Mouse (Mus musculus) MN1 (cell line): ENCODE results near the gene Sec61a1.

Experiments used
- DNase-seq: peaks from one replicate; pipeline ENCODE4 v3.0.0-alpha.2; 2016; ENCODE audit warnings: low spot score

Sec61a1 gene

DNA sequence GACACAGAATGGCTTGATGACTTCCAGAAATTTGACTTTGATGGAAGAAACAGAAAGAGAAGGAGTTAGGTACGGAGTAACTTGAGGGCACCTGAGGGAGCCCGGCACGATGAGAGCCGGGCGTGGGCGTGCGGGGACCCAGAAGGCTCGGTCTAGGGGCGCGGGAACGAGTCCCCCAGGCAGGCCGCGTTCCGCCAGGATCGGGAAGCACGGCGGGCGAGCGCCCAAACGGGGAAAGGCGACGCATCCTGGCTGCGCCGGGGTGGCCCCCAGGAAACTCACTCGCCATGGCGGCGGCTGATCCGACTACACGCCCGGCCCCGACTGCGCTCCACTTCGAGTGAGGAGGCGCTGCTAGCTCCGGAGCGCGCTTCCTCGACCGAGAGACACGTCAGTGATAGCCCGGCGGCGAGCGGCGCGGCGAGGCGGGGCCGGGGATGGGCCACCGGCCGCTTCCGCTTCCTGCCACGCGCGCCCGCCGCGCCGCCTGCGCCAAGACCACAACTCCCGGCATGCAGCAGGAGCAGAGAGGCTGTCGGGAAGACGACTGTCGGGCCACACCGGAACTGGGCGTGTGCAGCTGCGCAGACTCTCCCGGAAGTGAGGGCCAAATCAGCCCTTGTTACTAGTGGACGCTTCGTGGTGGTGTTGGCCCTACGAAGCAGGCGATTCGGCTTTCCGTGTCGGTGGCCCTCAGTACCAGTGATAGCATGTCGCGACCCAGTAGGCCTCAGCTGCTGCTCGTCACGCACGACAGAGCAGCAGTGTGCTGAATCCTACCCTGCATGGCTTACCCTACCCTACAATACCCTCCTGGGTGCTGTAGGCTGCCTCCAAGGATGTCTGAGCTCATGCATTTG lies at the start of gene Sec61a1:
TSS of gene Sec61a1 (minus strand) at position 502 of the 860 bp plus-strand sequence.
- DNase-seq: peak; percentile 97

DNA sequence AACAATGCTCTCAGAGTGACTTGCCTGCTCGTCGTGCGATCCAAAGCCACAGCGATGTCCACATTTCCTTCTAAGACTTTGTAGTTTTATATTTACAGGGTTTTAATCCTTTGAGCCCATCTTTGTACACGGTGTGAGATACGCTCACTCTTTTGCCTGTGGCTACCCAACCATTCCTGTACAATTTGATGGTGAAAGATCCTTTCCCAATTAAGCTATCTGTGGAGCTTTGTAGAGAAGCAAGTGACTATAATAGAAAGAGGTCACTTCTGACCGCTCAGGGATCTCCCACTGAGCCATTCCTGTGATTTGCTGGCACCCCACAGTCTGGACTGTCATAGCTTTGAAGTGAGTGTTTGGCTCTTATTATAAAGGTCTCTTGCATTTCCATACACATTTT lies 48.0 kb upstream of the Sec61a1 start:
- DNase-seq: no peak

DNA sequence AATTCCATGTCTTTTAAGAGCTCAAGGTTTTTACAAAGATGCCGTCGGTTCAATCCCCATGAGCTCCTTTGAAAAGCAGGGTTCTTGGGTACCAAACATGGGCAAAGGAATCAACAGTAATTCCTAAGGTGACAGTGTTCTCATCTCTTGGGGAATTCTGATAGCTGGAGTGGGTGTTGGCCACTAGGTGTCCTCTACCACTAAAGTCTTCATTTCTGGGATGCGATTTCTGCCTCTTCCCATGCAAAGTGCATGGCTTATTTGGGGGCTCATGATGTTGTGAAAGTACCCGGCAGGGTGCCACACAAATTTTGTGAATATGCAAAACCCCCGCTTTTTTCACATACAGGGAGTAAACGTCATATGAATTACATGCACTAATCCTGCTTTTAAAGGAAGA lies 46.3 kb upstream of the Sec61a1 start:
- peak; percentile 24 for DNase-seq

DNA sequence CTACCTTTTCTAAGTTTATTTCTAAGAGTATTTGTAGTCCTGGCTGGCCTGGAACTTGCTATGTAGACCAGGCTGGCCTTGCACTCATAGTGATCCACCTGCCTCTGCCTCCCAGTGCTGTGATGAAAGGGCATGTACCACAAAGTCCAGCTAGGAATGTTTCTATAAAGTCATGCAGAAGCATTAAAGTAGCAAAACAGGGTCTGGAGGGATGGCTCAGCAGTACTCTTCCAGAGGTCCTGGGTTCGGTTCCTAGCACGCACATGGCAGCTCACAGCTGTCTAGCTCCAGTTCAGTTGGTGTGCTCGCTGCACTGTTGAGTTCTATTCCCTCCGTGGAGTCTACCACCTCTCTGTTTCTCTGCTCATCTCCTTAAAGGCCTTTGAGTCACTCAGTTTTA lies 41.5 kb upstream of the Sec61a1 start:
- no peak for DNase-seq

DNA sequence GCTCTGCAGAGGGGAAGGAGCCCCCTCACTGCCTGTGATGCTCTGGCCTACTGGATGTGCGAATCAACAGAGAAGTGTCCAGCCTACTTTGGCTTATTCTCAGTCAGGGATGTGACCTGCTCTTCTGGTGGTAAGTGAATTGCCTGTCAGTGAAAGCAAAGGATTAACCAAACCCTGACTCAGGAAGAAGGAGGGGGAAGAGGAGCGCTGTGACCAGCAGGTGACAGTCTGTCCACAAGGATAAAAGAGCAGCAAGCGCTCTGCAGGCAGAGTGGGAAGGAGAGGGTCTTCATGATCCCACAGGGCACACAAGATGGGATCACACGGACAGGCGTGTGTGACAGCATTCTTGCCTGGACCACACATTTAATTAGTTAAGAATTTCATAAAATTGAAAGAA lies 41.0 kb upstream of the Sec61a1 start:
- no peak for DNase-seq

DNA sequence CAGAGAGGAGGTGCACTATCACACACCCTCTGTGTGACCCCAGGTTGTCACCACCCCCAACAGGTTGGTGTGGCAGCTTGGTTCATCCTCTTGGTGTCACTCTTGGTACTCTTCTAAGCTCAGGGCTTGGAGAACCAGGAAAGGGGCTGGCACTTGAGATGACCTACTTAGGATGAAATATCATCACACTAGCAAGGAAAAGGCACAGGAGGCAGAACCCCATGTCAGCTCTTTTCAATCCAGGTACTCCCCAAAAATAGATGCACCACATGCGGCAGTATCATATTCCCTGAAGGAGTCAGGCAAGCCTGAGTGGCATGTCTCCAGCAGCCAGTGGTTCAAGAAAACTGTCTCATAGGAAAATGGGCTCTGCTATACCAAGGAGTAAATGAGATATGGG lies 39.4 kb upstream of the Sec61a1 start:
- DNase-seq: peak; percentile 61

DNA sequence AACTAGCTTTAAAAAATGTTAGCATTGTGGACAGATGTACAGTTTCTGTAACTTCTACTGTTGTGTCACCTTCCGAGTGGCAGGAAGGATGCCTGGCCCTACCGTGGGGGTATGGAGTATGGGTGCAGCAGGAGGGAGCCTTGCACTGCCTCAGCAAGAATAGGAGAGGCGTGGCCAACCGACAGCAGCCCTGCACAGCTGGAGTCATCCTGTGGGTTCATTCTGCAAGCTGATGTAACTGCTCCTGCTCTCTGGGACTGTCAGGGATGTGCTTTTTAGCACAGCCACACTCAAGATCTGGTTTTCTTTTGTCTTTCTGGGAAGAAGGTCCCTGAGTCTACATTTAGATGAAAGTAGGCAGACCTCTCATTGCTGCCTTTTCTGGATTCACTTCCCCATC lies 38.8 kb upstream of the Sec61a1 start:
- peak; percentile 59 for DNase-seq

DNA sequence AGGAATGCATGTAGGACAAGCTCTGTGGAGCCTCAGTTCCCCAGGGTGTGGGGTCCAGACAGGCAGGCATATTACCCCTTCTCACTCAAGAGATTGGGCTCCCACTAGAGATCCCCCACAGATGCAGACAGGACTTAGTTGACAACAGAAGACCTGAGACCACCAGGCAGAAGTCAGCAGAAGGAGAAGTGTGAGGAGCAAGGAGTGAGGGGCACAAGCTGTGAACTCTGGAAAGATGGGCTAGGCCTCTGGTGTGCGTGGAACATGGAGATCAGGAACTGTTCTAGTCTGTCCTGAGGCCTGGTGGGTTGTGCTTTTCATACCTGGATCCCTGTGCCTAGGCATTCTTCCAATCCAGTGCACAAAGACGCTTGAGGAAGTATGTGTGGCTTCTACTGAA lies 31.2 kb upstream of the Sec61a1 start:
- no peak for DNase-seq

DNA sequence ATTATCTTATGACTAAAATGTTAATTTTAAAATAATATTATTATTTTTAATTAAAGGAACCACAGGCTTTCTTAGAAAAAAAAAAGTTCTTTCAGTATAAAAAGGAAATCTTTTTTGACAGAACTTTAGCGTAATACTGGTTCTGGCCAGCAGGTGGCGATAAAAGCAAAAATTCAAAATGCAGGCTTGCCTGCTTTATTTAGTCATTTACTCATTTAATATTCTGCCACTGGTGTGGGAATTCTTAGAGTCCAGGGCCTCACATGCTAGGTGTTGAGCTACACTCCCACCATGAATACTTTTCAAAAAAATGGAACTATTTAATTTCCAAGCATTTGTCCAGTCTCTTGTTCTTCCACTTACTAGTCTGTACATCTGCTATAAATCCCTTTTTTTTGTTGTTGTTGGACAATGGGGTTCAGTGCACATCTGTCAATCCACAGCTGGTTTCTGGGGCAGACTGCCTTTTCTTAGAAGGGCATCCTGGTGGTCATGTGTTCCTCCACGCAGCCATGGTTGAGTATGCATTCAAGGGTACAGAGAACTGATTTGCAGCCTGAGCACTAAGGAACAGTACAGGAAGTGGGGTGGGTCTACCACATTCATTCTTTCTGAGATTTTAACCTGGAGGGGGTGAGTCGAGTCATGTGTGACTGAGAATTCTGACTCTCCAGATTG lies 30.6 kb upstream of the Sec61a1 start:
- peak; percentile 72 for DNase-seq

DNA sequence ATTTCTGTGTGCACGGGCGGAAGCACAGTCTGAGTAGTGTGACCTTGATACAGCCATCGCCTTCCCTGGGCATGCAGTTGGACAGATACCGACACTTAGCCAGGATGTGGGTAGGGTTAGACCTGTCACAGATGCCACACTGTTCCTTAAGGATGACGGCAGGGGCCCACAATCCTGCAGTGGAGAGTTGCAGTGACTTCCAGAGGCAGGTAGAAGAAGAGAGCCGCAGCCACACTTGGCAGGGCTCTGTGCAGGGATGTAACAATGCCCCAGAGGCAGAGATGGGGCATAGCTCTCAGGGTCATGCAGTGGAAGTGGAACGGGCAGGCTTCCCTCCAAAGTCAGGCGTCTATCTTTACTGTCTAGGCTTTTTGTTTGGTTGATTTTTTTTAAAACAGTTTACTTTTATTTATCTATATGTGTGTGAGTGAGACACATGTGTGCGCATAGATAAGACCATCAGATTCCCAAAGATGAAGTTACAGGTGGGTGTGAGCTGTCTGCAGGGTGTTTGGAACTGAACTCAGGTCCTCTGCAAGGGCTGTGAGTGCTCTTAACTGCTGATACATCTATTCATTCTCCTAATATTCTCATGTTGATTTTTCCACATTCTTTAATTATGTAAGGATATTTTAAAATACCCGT lies 29.8 kb upstream of the Sec61a1 start:
- DNase-seq: no peak

DNA sequence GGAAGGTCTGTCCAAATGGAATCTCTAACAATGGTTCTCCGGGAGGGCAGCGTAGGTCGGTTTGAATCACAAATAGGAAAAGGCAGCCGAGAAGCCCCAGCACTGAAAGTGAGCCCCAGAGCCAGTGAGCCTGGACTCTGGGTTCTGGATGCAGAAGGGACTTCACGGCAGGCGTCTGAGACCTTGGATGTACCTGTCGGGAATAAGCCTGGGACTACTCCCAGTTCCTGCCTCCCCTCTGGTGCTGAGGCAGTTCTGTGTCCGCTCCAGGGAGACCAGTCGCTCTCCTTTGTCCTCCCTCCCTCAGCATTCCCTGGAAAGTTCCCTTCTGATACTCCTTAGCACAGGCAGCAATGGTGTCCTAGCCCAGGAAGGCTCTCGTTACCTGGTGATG lies 26.7 kb upstream of the Sec61a1 start:
- DNase-seq: no peak

DNA sequence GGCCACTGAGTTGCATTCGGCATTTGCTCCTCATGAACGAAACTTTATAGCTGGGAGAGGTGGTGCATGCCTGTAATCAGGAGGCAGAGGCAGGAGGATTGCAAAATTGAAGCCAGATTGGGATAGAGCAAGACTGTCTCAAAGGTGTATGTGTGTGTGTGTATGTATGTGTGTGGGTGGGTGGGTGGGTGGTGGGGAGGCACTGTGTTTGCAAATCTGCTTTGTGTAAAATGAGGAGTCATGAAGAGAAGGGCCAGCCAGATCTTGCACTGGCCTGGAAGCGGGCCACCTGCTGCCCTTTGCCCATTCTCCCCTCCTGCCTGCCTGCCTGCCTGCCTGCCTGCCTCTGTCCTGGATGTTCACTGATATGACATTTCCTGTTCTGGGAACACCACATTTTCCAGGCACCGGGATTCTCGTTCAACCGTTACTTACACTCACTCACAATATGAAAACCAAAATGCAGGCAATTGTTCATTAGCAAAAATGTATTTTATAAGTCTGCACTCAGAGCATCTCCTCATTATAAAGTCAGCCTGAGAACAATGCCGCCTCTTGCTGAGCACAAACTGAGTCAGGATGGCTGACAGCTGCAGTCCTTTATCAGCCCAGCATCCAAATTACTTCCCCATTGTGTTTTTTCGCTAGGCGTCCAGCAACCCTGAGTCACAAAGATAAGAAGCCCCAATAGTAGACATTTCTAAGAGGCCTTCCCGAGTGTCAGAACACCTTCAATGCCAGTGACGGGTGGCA lies 26.1 kb upstream of the Sec61a1 start:
- DNase-seq: peak; percentile 35

DNA sequence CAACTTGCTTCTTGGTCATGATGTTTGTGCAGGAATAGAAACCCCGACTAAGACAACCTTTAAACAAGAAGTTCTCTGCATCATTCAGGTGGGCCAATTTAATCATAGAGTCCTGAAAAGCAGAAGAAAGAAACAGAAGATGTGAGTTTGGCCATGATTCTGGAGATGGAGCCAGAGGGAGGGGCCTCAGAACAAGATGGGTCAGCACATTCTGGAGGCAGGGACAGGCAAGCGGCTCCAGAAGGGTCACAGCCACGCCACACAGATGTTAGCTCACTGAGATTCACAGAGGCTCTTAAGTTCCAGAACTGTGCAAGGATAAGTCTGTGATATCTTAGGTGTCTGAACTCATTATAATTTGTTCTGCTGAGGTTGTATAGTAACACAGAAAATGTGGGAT lies 25.5 kb upstream of the Sec61a1 start:
- no peak for DNase-seq

DNA sequence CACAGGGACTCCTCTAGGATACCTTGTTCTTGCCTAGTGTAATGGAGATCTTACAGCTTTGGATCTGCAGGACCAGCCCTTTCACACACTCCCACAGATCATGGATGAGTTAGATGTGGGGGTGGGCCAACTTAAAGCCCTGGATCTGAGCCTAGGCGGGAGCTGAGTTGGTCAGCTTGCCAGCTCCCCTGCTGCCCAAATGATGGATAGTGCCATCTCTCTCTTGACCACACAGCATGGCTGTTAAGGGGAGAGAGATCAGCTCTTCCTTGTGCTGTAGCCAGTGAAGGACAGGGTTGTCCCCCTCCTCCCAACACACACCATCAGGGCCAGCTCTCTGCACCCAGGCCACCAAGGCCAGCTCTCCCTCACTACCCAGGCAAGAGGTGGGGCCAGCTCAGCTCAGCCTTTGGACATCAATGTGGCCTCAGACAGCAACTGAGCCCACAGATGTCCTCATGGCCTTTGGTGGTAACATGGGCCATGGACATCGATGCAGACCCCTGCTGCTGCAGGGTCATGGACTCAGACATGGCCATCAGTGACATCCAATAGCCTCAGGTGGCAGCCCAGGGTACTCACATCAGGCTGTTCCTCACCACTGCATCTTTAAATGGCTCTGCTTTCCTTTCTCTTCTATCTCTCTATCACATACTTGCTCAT lies 21.5 kb upstream of the Sec61a1 start:
- no peak for DNase-seq

DNA sequence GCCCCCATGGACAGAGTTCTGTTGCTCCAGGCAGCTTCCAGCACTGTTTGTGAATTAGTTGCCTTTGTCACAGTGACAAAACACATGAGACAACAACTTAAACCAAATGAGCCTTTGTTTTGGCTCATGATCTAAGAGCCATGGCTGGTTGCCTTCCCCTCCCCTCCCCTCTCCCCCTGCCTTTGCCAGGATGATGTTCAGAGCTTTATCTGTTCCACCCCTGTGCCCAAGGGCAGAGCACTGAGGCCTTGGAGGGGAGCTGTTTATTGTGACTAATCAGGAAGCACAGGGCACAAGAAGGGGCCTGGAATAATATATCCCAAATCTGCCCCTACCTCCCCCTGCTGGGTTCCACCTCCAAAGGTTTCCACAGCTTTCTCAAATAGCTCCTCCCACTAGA lies 11.6 kb upstream of the Sec61a1 start:
- DNase-seq: no peak

DNA sequence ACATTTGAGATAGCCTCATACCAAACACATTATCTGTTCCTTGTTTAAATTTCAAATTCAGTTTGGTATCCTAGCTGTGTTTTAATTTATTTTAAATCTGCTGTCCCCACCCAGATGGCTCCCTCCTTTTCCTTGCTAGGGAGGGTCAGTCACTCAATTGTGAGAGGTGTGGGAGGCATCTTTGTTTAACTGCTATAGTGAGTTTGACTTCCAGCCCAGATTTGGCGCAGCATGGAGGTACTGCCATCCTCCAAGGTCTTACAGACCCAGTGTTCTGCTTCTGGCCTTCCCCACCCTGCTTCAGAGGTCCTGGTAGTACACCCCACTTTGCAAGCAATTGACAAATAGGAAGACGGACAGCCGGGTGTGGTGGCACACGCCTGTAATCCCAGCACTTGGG lies 5.4 kb upstream of the Sec61a1 start:
- DNase-seq: no peak

DNA sequence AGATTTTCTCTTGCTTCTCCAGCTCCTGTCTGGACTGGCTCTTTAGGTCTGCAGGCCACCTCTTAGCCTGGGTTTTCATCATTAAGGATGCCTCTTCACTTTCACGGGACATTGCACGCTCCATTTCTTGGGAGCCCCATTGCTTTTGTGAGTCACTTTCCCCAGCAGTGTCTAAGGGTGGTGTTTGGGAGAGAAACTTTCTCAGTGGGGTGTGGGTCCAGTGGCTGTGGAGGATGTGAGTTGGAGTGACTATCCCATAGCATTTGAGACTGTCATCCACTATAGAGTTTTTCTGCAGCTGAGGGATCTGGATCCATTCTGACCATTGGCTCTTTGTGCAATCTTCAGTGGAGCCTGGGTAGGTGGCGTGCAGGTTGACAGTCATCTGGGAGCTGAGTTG lies 4.7 kb upstream of the Sec61a1 start:
- DNase-seq: no peak

DNA sequence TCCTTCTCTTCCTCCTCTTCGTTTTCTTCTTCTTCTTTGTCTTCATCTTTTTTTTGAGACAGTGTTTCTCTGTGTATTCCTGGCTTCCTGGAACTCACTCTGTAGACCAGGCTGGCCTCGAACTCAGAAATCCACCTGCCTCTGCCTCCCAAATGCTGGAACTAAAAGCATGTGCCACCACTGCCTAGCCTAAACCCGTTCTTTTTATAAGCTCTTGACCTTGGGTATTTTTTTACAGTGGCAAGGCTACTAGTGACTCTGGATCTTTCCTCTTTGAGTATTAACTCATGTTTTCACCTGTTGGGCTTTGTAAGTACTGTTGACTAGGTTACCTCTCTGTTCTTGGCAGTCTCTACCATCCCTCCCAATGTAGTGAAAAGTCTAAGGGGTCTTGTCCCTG lies 4.3 kb upstream of the Sec61a1 start:
- no peak for DNase-seq

DNA sequence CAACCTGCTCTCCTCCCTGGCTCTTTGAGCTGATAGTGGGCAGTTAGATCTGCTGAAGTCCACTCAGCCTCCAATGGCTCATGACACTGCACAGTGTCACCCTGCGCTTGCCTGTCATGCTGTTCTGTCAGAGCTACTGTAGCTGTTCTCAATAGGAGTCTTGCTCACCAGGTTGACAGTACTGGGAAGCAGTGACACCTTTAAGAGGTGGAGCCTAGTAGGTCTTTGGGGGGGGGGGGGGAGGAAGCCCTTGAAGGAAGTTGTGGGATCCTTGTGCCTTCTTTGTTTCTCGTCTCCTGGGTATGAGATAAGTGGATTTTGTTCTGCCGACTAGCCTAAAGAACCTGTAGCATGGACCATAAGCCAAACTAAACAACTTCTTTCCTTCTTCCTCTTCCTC lies 3.9 kb upstream of the Sec61a1 start:
- no peak for DNase-seq

DNA sequence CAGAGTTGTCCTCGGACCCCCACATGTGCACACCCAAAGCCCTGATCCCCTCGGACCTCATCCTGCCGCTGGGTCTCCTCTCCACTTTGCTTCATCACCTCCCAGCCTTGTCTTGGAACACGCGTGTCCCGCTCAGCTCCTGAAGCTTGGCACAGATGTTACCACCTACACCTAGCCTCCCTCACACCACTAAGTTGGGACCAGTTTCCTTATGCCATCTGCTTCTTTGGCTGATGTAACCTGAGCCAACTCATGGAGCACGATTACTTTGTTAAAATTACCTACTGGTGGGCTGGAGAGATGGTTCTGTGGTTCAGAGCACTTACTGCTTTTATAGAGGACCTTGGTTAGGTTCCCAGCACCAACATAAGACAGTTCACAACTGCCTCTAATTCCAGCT lies 3.1 kb upstream of the Sec61a1 start:
- no peak for DNase-seq

DNA sequence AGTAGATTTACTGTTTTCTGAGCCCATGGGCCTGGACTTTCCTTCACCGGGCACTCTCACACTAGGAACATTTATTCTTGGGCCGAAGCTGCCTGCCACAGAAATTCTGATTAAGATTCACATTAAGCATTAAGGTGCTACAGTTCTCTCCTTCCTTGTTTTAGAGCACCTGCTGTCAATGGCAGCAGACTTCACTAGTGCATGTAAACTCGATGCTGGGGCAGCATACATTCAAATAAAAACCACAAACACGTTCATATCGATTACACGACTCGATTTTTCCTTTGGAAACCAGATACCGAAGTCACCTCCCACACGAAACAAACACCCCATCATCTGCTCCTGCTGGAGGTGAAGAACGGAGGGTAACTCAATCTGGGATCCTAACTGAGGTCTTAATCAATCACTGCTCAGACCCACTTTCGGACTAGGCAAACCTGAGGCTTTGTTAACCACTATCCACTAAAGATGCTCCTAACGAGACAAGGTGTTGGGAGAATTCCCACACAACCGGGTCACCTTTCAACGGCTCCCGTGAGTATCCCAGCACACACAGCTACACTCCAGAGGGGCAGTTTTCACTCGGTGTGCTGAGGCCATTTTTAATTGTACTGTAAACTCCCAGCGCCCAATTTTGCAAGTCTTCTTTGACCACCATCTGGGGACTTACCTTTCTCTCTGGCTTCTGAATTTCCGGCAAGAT lies 853 bp downstream of the Sec61a1 start:
- DNase-seq: peak; percentile 35
